Mouse (Mus musculus): ENCODE measurements around the gene Olfr801. TPM values are rescaled to one million over a fixed set of nuclear protein-coding genes. Genes with fewer than 3 reads are reported as not detected.

Gene Olfr801
- not detected for polyA plus RNA-seq (2017; shearing (Covaris generic))

DNA sequence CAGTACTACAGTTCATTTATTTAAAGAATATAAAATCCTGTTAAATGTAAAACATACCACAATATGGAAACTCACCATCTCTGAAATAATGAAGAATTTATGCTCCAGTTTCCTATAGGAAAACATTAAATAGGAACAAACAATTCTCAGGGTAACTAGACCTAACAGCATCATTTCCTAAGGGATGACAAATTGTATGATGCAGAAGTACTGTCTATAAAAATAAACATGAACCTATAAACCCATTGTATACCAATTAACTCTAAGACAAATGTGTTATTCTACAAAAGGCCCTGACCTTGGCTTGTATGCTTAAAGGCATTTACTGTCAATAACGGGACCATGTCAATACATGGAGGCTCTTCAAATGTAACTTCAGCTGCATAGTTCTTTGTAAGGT, at the start of gene Olfr801:
Gene Olfr801 (minus strand): TSS at position 101 of the 400 bp plus-strand sequence.

DNA sequence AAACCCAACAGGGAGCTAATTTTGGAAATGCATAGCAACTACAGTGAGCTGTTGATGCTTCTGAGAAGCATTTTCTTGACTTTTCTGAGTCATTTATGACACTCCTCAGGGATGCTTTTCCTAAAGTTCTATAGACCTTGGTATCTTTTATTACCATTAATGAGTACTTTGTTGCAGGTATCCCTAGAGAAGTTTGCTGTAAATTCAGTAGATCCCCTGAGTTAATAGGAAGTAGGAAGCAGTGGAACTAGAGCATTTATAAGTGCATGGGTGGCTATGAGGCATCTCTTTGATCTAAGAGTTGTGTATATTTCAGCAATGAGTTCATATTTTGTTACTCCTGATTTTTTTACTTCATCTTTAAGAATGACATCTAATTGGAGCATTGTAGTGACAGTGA, 29.2 kb upstream of the Olfr801 start, which contains the start of gene Olfr804:
Gene Olfr804 (plus strand): TSS at position 301 of the 400 bp plus-strand sequence.

DNA sequence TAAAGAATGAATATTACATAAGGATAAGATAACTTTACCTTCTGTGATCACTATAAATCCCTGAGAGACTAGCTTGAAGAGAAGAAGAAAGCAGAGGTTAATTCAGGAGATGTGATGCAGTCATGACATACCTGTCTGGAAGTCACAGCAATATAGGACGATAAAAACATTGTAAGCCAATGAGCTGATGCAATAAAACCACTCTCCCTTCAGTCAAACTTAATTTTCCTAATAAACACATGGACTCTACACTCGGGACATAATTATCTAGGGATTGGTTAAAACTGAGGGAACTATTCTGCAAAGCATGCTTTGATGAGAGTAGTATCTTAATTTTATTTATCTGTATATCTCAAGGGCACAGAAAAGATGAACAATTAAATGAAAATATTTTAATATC, 20.5 kb upstream of the Olfr801 start, which contains the start of gene Olfr803:
Gene Olfr803 (minus strand): TSS at position 101 of the 400 bp plus-strand sequence.

DNA sequence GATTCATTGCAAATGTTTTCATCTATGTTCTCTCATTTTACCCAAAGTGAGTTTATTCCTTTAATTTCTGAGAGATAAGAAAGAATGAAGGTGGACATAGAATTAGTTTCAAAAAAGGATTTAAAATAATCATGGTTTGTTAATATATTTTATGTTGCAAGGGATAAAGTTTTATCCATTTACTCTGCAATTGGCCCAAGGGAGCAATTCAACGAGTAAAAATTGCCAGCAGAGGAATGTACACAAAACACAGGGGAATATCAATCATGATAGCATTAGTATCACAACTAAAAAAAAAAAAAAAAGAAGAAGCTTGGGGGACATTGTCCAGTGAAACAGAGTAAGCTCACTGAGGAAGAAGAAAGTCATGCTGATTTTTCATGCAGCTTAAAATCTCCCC, 14.4 kb upstream of the Olfr801 start, which contains the start of gene Olfr802:
Gene Olfr802 (minus strand): TSS at position 101 of the 400 bp plus-strand sequence.

DNA sequence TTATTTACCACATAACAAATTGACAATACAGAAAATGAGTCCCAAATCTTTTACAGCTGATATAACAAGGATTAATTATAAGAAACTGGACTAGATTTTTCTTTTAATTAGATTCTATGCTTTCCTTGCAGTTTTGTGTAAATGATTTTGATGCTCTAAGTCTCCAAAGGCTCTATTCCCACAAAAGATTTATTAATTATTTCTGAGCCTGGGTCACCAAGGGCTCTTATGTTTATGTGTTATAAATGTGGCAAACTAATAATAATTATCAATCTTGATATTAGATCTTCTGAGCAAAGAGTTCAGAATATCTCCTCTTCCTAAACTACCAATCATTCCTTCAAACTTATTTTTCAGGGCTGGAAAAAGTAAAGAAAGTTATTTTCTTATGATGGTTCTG, 16.3 kb downstream of the Olfr801 start, which contains the start of gene Olfr800:
Gene Olfr800 (plus strand): TSS at position 301 of the 400 bp plus-strand sequence.

DNA sequence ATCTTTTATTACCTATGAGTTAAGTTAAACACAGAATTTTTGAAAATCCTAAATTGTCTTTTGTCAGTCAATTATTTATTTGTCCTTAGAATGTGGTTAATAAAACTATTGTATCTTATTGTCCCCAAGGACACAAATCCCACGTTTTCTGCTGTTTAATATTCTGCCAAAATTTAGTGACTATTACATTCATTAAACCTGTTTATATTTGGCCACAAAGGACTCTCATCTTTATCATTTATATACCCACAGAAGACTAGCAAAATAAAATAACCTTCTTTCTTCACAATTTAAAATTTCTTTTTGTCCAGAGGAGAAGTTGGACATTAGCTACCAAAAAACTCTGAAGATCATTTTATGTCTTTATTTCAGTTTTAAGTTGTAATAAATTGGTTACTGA, 36.5 kb downstream of the Olfr801 start, which contains the start of gene Olfr799:
Gene Olfr799 (plus strand): TSS at position 301 of the 400 bp plus-strand sequence.

DNA sequence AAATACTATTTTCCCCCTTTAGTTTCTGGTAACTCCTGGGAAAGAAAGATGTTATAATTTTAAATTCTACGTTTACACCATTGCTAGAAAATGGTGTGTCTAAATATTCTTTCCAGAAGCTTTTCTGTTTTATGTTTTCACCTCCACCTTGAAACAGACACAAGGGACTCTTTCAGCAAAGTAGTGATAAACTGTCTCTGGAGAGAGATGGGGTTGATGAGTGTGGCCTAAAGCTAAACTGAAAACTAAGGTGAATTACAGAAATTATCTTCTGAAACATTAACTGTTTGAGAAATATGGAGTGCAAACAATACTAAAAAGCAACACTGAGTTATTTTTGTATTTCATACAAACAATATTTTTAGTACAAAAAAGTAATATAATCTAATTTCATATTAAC, 45.8 kb downstream of the Olfr801 start, which contains the start of gene Olfr798:
Gene Olfr798 (minus strand): TSS at position 101 of the 400 bp plus-strand sequence.

Other genes with a start within 250 kb of the Olfr801 start
- gene Olfr786, start 246.6 kb downstream of the Olfr801 start, polyA plus RNA-seq (2017; shearing (Covaris generic)) = not detected
- gene Olfr787, start 212.0 kb downstream of the Olfr801 start, polyA plus RNA-seq (2017; shearing (Covaris generic)) = 0.07 TPM
- gene Olfr788, start 202.9 kb downstream of the Olfr801 start, polyA plus RNA-seq (2017; shearing (Covaris generic)) = not detected
- gene Olfr789, start 189.1 kb downstream of the Olfr801 start, polyA plus RNA-seq (2017; shearing (Covaris generic)) = not detected
- gene Olfr790, start 175.4 kb downstream of the Olfr801 start, polyA plus RNA-seq (2017; shearing (Covaris generic)) = not detected
- gene Olfr791, start 152.1 kb downstream of the Olfr801 start, polyA plus RNA-seq (2017; shearing (Covaris generic)) = not detected
- not detected for gene Olfr792, start 134.7 kb downstream of the Olfr801 start, polyA plus RNA-seq (2017; shearing (Covaris generic))
- not detected for gene Olfr794, start 106.2 kb downstream of the Olfr801 start, polyA plus RNA-seq (2017; shearing (Covaris generic))
- gene Olfr796, start 61.3 kb downstream of the Olfr801 start, polyA plus RNA-seq (2017; shearing (Covaris generic)) = not detected
- gene Olfr798, start 45.9 kb downstream of the Olfr801 start, polyA plus RNA-seq (2017; shearing (Covaris generic)) = not detected
- not detected for gene Olfr799, start 36.4 kb downstream of the Olfr801 start, polyA plus RNA-seq (2017; shearing (Covaris generic))
- gene Olfr800, start 16.2 kb downstream of the Olfr801 start, polyA plus RNA-seq (2017; shearing (Covaris generic)) = not detected
- gene Olfr802, start 14.3 kb upstream of the Olfr801 start, polyA plus RNA-seq (2017; shearing (Covaris generic)) = not detected
- not detected for gene Olfr803, start 20.4 kb upstream of the Olfr801 start, polyA plus RNA-seq (2017; shearing (Covaris generic))
- not detected for gene Olfr804, start 29.3 kb upstream of the Olfr801 start, polyA plus RNA-seq (2017; shearing (Covaris generic))
- gene Olfr805, start 55.5 kb upstream of the Olfr801 start, polyA plus RNA-seq (2017; shearing (Covaris generic)) = not detected
- not detected for gene Olfr806, start 68.1 kb upstream of the Olfr801 start, polyA plus RNA-seq (2017; shearing (Covaris generic))
- not detected for gene Olfr807, start 83.9 kb upstream of the Olfr801 start, polyA plus RNA-seq (2017; shearing (Covaris generic))
- not detected for gene Olfr808, start 91.6 kb upstream of the Olfr801 start, polyA plus RNA-seq (2017; shearing (Covaris generic))
- not detected for gene Olfr809, start 100.8 kb upstream of the Olfr801 start, polyA plus RNA-seq (2017; shearing (Covaris generic))
- gene Olfr810, start 121.1 kb upstream of the Olfr801 start, polyA plus RNA-seq (2017; shearing (Covaris generic)) = not detected
- not detected for gene Olfr811, start 130.5 kb upstream of the Olfr801 start, polyA plus RNA-seq (2017; shearing (Covaris generic))
- not detected for gene Olfr812, start 172.2 kb upstream of the Olfr801 start, polyA plus RNA-seq (2017; shearing (Covaris generic))
- gene Olfr813, start 181.5 kb upstream of the Olfr801 start, polyA plus RNA-seq (2017; shearing (Covaris generic)) = not detected
- not detected for gene Olfr814, start 206.0 kb upstream of the Olfr801 start, polyA plus RNA-seq (2017; shearing (Covaris generic))
- gene Olfr815, start 232.0 kb upstream of the Olfr801 start, polyA plus RNA-seq (2017; shearing (Covaris generic)) = not detected
- not detected for gene Olfr816, start 241.7 kb upstream of the Olfr801 start, polyA plus RNA-seq (2017; shearing (Covaris generic))